Mouse (Mus musculus) right cerebral cortex, postnatal 14 days (tissue): ENCODE results near the gene Mamdc4.
A peak's percentile ranks its signal among the peaks of the same experiment; 100 is the strongest.
"Not testable (repeated sequence)": the region's sequence is repeated elsewhere in the genome, so short reads cannot be mapped to it uniquely, and the experiment has no call there.

Experiments used
- DNase-seq: peaks from one replicate; pipeline ENCODE4 v3.0.0; 2022

Mamdc4 gene

DNA sequence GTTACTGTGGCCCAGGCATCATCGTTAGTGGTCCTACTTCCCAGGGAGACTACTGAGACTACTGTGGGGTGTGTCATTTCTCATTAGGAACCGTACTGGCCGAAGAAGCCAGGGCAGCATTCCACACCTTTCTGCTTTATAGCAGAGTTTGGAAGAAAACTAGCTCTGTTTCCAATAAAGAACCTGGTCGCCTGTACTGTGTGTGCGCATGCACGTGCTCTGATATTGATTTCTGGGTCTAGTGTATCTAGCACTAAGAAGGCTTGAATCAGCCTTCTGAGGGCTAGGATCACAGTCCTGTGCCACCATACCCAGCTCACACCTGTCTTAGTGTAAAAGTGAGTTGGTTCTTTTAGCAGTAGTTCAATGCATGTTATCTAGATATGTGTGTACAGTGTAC is 15.9 kb downstream of the Mamdc4 start:
- DNase-seq, result no peak

GRCm38 (mm10) chr2:25557964-25558360 is 16.7 kb downstream of the Mamdc4 start:
- no peak for DNase-seq

DNA sequence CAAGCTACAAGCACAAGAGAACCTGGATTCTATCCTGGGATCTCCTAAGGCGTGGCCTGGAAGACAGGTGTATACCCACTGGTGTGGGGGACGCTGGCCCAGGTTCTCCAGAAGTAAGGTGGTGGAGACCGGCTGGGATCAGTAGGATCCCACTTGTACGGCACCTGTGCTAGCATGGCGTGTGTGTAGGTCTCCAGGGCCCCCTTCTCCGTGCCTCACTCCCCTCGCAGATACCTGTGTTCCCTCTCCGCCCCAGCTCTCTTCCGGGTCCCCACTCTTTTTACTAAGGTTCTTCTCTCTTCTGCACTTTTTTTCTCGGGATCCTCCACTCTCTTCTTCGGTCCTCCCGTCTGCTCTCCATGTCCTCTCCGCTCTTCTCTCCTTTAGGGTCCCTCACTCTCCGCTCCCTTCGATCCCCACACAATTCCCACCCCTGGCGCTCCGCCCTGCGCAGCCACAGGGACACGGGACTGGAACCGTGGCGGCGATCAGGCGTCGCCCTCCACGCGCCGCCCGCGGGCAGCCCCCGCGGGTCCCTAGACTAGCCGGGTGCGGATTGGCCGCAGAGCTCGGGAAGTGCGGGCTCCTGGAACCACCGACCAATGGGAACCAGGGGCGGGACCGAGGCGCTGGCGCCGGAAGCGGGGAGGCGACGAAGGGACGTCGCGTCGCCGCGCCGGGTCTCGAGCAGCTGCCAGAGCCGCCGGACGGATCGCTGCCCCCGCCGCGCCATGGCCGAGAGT is 17.3 kb downstream of the Mamdc4 start, which contains the start of gene Edf1:
Edf1 (plus strand) TSS at position 627 of the 743 bp plus-strand sequence.
- peak; percentile 95 for DNase-seq

DNA sequence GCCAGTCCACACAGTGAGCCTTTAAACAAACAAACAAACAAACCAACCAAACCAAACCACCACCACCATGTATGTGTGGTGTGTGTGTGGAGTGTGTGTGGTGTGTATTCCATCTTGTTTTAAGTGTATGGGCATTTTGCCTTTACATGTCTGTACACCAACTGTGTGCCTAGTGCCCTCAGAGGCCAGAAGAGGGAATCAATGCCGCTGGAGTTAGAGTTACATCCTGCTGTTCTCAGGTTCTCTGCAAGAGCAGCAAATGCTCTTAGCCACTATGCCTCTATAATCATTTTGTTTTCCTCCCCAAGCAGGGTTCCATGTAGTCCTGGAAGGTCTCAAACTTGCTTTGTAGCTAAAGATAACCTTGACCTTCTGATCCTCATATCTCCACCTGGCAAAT is 18.3 kb downstream of the Mamdc4 start:
- DNase-seq, result no peak

GRCm38 (mm10) chr2:25555479-25555878 is 19.2 kb downstream of the Mamdc4 start:
- DNase-seq, result not testable (repeated sequence)

- not testable (repeated sequence) for DNase-seq
Measured at GRCm38 (mm10) chr2:25553171-25553786, 21.4 kb downstream of the Mamdc4 start.

GRCm38 (mm10) chr2:25551186-25551585 is 23.5 kb downstream of the Mamdc4 start:
- no peak for DNase-seq

DNA sequence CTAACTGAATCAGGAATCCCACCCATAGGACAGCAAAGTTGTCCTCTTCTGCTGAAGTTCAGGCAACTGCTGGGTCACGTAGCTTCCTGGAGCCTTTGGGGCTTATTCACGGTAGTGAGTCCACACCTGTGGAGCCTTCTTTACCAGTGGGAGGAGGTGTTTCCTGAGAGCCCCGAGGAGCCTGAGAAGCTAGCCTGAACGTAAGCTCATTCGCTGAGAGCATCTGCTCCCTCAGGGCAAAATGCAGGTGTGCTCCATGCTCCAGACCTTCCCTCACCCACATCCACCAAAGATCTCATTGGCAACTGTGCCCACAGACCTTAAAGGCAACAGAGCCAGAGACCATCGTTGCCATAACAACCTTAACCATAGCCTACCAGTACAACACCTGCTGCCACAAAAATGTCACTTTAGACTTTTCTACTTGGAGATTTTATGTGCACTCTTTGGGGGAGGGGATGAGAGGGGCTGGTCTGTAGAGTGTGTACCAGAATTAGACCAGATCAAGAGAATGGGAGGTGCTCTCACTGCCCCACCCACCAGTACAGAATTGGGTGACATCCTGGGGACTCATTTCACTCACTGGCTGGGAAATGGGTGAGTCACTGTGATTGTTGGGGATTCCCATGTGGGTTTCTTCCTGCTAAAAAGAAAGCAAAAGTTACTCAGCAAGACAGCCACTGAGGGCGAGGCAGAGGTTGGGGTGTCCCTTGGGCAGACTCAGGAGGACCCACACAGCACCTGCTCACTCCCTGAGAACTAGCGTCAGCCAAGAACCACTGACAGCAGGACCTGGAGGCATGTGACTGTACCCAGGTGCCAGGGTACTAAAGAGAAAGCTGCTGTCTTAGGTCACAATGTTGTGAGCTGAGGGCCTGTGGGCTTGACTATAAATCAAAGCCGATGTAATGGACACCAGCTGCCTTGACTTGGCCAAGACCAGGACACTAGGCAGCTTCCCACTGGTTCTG is 25.3 kb downstream of the Mamdc4 start:
- DNase-seq, result no peak

DNA sequence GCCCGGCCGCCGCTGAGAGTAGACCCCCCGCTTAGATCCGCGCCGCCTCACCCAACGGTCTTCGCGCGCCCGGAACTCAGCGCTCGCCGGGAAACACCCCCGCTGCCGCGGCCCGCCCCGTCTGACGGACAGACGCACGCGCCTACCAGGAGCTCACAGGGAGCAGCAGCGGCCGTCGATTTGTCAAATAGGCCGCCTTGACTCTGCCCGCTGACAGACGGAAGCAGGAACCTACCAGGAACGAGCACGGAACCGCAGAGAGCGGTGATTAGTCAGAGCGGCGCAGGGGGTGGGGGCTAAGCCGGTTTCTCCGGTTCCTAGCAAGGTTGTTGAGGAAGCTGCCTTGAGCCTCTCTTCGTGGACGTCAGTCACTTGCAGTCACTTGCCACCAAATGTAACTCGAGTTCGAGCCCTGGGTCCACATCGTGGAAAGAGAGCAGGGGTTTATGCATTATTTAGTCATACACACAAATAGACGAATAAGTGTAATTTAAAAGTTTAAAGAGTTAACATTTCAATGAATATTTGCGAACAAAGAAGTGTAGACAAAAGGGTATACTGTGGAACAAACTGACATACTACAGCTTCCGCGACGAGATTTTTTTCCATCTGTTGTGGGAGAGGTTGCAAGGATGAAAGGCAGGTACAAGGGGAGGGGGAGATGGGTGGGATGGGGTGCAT is 27.7 kb downstream of the Mamdc4 start, which contains the start of gene Traf2:
Traf2 (minus strand) TSS at position 130 of the 681 bp plus-strand sequence.
- peak; percentile 99 for DNase-seq

GRCm38 (mm10) chr2:25545996-25546810 is 28.4 kb downstream of the Mamdc4 start:
- no peak for DNase-seq

GRCm38 (mm10) chr2:25541644-25542367 is 32.8 kb downstream of the Mamdc4 start:
- DNase-seq, result no peak

GRCm38 (mm10) chr2:25540541-25540948 is 34.1 kb downstream of the Mamdc4 start:
- no peak for DNase-seq

DNA sequence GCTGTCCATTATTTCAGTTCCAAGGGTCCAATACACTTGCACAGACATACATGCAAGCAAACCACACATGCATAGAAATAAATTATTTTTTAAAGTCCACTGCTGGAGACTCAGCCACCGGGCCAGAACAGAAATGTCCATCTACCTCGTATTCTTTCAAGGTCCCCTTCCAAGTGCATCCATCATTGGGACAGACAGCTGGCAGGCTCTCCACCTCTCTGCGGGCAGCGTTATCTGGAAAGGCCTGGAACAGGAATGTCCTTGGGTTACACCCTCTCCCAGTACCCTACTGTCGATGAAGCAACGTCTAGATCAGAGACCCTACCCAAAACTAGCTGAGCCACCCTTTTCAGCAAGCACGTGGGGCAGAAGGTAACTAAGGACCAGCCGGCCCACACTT is 38.1 kb downstream of the Mamdc4 start:
- no peak for DNase-seq

DNA sequence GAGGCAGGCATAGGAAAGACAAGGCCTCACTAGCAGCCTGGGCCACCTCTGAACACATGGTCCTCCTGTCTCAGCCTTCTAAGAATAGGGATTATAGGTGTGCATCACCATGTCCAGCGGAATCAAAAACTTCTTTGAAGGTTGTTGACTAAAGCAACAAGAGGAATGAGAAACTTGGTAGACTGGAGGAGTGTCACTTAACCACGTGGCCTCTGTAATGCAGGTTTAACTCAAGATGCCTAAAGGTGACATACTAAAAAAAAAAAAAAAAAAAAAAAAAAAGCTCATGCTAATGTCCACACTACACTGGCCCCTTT is 39.8 kb downstream of the Mamdc4 start:
- DNase-seq, result no peak

GRCm38 (mm10) chr2:25534178-25534865 is 40.3 kb downstream of the Mamdc4 start:
- peak; percentile 15 for DNase-seq

GRCm38 (mm10) chr2:25533707-25534106 is 40.9 kb downstream of the Mamdc4 start:
- DNase-seq, result no peak

DNA sequence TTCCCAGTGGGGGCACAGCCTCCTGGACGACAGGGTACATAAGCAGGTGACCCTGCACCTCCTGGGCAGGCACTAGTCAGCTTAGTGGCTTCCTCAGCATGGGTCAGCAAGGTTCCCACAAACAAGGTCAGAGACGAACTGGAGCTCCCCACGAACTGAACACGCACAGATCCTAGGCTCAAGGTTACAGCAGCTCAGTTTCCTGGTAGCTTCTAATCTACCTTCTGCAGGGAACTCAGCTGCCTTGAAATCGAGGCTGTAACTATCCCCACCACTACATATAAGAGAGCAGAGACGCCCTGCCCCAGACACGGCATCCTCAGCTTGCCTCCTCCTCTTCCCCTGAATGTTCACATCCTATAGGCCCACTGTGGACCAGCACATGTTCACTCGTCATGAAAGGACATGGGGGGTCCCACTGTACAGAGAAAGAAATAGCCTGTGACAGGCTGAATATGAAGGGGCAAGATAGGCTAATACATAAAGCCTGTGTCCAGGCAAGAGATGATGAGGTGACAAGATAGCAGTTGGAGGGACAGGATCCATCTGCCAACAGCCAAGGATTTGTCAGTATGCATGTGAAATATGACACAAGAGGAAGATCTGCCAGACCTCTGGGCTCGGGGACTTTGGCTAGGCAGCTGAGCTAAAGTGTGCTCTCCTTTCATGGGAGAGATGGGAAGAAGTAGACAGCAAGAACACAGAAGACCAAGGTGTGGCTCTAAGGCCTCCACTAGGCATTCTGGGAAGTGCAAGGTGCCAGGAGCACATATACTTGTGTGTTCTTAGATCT is 47.9 kb downstream of the Mamdc4 start:
- no peak for DNase-seq
